Mouse (Mus musculus) mouse embryonic stem cell (cell line): ENCODE measurements around the gene Tnpo2.
"Not testable (repeated sequence)": the region's sequence is repeated elsewhere in the genome, so short reads cannot be mapped to it uniquely, and the experiment has no call there.

ENCODE experiments used
- in situ Hi-C, 2 experiments: fragments of 300-500 bp; cut with MboI; formaldehyde crosslinking; loops; 1 replicate in 1 of 2; 3 replicates in 1 of 2; pipeline ENCODE4 v1.14.3; 2019 to 2020; ENCODE audit warnings: low sequenced_read_pairs in 2 of 2, low pct_unique_long_range_greater_than_20kb in 1 of 2, mixed read lengths in 1 of 2; ENCODE audit not compliant: unreplicated experiment in 1 of 2

Gene Tnpo2

GRCm38 (mm10) chr8:85065213-85065612 is 28.5 kb downstream of the Tnpo2 start:
- in situ Hi-C loops, result no loop called here

DNA sequence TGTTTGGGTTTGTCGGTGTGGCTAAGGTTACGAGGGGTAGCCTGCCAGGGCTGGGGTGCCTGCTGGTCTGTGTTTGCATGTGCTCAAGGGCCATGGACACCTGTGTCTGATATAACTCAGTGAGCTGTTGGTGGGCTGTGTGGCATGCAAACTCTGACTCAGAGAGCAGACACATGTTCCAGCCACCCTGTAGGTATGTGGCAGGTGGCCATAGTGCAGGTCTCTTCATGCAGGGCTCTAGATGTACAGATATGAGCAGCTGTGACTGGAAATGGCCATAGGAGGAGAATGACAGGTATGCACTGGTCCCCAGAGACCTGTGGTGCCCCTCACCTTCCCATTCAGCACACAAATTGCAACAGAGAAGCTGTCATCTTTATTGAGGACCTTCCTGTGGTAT is 30.4 kb downstream of the Tnpo2 start:
- in situ Hi-C loops, result no loop called here

- in situ Hi-C loops, result no loop called here
Measured at GRCm38 (mm10) chr8:85067982-85068381, 31.3 kb downstream of the Tnpo2 start, which contains the start of gene Gm5741. Gene Gm5741 (minus strand): TSS chr8:85067982.

GRCm38 (mm10) chr8:85071041-85071440 is 34.3 kb downstream of the Tnpo2 start:
- in situ Hi-C loops, result no loop called here

GRCm38 (mm10) chr8:85071514-85072281 is 35.0 kb downstream of the Tnpo2 start, which contains the start of gene Dhps:
Gene Dhps (plus strand): TSS chr8:85071757.
- in situ Hi-C loops, result no loop called here

DNA sequence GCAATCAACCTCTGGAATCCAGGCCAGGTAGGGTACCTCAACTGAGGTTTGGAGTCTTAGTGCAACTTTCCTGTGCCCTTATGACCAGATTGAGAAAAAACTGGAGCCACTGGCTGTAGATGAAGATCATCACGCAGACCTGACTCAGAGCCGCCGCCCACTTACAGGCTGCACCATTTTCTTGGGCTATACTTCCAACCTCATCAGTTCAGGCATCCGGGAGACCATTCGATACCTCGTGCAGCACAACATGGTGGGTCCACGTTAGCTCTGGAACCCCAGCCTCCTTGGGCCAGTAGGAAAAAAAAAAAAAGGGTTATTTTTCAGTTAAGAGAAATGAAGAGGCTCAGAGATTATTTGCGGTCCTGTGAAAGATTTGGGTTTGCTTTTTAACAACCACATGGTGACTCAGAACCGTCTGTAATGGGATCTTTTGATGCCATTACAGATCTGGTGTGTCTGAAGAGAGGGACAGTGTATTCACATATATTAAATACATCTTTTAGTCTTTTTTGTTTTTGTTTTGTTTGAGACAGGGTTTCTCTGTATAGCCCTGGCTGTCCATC is 35.7 kb downstream of the Tnpo2 start:
- in situ Hi-C loops, result no loop called here

DNA sequence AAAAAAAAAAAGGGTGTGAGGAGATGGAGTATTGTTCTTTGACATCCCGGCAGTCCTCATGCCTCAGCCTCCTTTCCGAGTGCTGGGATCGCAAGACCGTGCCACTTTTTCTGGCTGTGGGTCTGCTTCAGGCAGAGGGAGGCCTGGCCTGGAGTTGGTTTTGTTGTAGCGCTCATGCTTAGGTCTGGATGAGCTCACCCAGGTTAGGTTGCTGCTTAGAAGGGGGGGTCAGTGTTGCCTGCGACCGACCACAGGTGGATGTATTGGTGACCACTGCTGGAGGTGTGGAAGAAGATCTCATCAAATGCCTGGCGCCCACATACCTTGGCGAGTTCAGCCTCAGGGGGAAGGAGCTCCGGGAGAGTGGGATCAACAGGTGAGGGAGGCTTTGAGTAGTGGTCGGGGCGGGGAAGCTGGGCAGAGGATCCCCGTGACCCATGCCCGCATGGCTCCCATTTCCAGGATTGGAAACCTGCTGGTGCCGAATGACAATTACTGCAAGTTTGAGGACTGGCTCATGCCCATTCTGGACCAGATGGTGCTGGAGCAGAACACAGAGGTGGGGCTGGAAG is 36.4 kb downstream of the Tnpo2 start:
- in situ Hi-C loops, result no loop called here

DNA sequence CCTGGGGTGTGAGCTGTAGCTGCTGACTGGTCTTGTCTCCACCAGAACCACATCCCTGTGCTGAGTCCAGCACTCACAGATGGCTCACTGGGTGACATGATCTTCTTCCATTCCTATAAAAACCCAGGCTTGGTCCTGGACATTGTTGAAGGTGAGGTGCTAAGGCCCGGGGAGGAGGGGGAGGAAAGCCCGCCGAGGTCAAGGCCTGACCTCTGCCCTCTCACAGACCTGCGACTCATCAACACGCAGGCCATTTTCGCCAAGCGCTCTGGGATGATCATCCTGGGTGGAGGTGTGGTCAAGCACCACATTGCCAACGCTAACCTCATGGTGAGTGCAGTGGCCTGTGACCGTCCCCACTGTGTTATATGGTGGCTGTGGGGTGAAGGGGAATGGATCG is 37.5 kb downstream of the Tnpo2 start:
- in situ Hi-C loops, result no loop called here

- in situ Hi-C loops, result no loop called here
Measured at GRCm38 (mm10) chr8:85074617-85075016, 37.9 kb downstream of the Tnpo2 start.

DNA sequence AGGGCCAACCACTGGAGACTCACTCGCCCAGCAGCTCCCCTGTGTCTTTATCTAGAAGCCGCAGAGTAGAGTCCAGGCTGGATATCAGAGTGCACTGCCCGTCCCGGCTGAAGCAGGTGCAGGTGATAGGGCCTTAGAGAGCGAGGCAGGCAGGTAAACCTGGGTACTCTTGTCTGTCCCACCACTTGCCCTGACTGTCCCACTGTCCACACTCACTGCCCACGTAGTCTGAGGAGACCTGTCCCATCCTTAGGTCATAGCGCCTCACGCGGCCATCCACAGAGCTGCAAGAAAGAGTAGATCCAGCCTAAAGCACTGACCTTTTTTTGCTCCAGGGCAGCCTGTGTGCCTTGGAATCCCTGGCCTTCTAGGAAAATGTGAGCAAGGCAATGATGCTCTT is 39.3 kb downstream of the Tnpo2 start:
- in situ Hi-C loops, result no loop called here

- in situ Hi-C loops, result no loop called here
Measured at GRCm38 (mm10) chr8:85076993-85077392, 40.3 kb downstream of the Tnpo2 start.

- in situ Hi-C loops, result no loop called here
Measured at GRCm38 (mm10) chr8:85080214-85080531, 43.5 kb downstream of the Tnpo2 start.

DNA sequence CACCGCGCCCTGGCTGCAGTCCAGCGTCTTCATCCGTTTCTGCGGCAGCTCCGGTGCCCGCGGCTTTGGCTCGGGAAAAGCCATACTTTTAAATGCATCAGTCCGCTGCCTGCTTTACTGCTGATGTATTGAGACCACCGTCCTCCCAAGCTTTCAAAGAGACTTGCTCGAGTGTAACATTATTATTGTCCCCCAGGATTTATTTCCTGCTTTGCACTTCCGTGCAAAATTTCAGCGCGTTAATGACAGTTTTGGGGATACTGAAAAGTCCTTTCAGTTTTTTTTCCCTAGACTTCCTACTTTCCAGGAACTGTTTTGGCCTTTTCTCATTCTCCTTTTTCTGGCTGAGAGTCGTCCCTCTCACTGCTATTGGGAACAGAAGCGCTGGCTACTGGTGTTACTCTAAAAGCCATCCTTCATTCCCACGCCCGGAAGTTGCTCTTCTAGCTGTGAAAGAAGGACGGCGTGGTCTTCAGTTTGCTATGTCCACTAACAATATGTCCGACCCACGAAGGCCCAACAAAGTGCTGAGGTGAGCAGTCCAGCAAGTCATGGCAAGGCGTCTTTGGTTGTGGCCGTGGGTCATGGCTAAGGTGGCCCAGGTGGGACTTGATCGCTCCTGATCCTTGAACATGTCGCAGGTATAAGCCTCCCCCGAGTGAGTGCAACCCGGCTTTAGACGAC is 44.0 kb downstream of the Tnpo2 start, which contains the start of gene Wdr83os:
Wdr83os (plus strand) TSS at position 209 of the 684 bp plus-strand sequence.
- in situ Hi-C loops, result no loop called here

GRCm38 (mm10) chr8:85081216-85081555 is 44.5 kb downstream of the Tnpo2 start, which contains the start of gene Wdr83:
Gene Wdr83 (minus strand): TSS chr8:85081306.
- in situ Hi-C loops, result no loop called here

DNA sequence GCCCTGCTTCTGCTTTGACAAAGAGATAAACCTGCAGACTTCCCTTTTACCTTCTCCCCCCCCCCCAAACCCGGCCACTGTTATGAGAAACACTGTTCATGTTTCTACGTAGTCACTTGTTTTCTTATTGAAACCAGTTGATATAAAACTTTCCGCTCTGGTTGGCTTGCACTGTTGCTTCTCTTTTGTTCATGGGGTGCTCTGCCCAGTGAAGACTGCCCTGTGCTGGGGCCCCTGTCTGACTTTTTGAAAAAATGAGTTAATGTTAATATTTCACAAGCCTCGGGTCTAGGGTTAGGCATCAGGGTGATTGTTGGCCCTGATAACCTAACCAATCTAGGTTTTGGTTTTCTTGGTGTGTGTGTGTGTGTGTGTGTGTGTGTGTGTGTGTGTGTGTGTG is 45.5 kb downstream of the Tnpo2 start:
- in situ Hi-C loops, result not testable (repeated sequence)

DNA sequence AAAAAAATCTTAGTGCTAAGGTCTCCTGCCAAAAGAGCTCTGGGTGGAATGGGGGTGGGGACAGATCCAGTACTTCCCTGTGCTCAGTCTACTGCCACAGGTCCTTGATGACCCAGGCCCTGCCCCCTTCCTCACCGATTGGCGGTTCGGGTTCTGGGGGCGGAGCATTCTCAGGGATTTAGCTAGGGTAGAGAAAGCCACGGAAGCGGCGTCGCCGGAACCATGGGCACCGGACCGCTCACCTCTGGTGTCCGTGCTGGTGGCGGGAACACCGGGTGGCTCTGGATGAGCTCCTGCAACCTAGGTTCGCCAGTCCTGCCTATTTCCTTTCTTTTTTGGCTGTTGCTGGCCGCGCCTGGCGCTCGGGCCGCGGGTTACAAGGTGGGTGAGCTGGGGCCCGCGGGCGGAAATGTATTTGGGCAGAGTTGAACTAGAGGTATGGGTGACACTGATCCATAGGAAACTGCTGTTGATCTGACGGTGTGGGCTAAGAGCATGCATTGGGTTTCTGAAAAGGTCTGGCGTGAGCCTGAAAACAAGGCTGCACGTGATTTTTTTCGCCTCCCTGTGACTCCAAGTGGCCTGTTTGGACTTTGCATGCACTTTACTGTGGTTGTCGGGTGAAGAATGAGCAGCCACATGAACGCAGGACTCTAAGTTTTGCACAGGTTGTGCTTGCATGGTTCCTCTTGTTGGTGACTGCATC is 46.5 kb downstream of the Tnpo2 start, which contains the start of gene Man2b1:
Man2b1 (plus strand) TSS at position 163 of the 706 bp plus-strand sequence.
- in situ Hi-C loops, result no loop called here

DNA sequence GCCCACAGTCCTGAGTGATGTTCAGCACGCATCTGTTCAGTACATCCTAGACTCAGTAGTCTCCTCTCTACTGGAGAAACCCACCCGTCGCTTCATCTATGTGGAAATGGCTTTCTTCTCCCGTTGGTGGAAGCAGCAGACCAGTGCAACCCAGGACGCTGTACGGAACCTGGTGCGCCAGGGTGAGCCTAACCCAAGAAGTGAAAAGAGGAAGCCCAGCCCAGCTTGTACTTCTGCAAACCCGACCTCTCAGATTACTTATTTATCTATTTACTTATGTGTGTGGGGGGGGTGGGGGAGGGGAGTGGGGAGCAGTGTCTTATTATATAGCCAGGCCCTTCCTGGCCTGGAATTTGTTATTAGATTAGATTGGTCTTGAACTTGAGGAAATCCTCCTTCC is 47.9 kb downstream of the Tnpo2 start:
- in situ Hi-C loops, result no loop called here

GRCm38 (mm10) chr8:85086238-85086637 is 49.5 kb downstream of the Tnpo2 start:
- in situ Hi-C loops, result no loop called here

- in situ Hi-C loops, result no loop called here
Measured at GRCm38 (mm10) chr8:85088771-85089170, 52.1 kb downstream of the Tnpo2 start.
